Mouse (Mus musculus) fat pad, adult 2 months (tissue): ENCODE results near the gene Prkaca.
"Not testable (repeated sequence)": the region's sequence is repeated elsewhere in the genome, so short reads cannot be mapped to it uniquely, and the experiment has no call there.

Experiments used
- DNase-seq: peaks from one replicate; pipeline ENCODE4 v3.0.0-alpha.2; 2011; ENCODE audit warnings: low read depth, low spot score; ENCODE audit errors: extremely low read depth

Prkaca gene

GRCm38 (mm10) chr8:84001281-84002000 is 28.6 kb downstream of the Prkaca start, which contains the start of gene 1700067K01Rik:
1700067K01Rik (plus strand) TSS chr8:84001502.
- no peak for DNase-seq

- DNase-seq: no peak
These were observed 30.3 kb downstream of the Prkaca start for GRCm38 (mm10) chr8:84002957-84003611.

GRCm38 (mm10) chr8:84003612-84004246 is 30.9 kb downstream of the Prkaca start:
- DNase-seq: no peak

- no peak for DNase-seq
These were observed 31.9 kb downstream of the Prkaca start for GRCm38 (mm10) chr8:84004533-84005201.

GRCm38 (mm10) chr8:84005502-84005901 is 32.7 kb downstream of the Prkaca start:
- not testable (repeated sequence) for DNase-seq

- no peak for DNase-seq
These were observed 35.6 kb downstream of the Prkaca start for GRCm38 (mm10) chr8:84008362-84008761.

- no peak for DNase-seq
These were observed 37.1 kb downstream of the Prkaca start for GRCm38 (mm10) chr8:84009876-84010275.

GRCm38 (mm10) chr8:84010625-84011611 is 38.1 kb downstream of the Prkaca start:
- DNase-seq: no peak

- DNase-seq: no peak
These were observed 39.1 kb downstream of the Prkaca start, which contains the start of gene 2210011C24Rik for GRCm38 (mm10) chr8:84011705-84012498. 2210011C24Rik (minus strand) TSS chr8:84012171.

- DNase-seq: no peak
These were observed 39.8 kb downstream of the Prkaca start for GRCm38 (mm10) chr8:84012499-84013165.

GRCm38 (mm10) chr8:84015833-84016232 is 43.0 kb downstream of the Prkaca start:
- no peak for DNase-seq

GRCm38 (mm10) chr8:84019738-84020137 is 46.9 kb downstream of the Prkaca start:
- DNase-seq: no peak

GRCm38 (mm10) chr8:84021096-84021495 is 48.3 kb downstream of the Prkaca start, which contains the start of gene Palm3:
Palm3 (plus strand) TSS chr8:84021471.
- DNase-seq: no peak

- no peak for DNase-seq
These were observed 48.8 kb downstream of the Prkaca start for GRCm38 (mm10) chr8:84021569-84021968.

GRCm38 (mm10) chr8:84023085-84023484 is 50.3 kb downstream of the Prkaca start:
- DNase-seq: no peak

- no peak for DNase-seq
These were observed 50.8 kb downstream of the Prkaca start for GRCm38 (mm10) chr8:84023631-84024030.

GRCm38 (mm10) chr8:84024171-84024570 is 51.4 kb downstream of the Prkaca start:
- no peak for DNase-seq

GRCm38 (mm10) chr8:84025863-84026262 is 53.1 kb downstream of the Prkaca start:
- DNase-seq: no peak

- no peak for DNase-seq
These were observed 54.7 kb downstream of the Prkaca start for GRCm38 (mm10) chr8:84027449-84027848.
